Mouse (Mus musculus) embryo, embryonic 11 days (tissue): ENCODE results near the gene Ngf.

Experiments used
- DNase-seq: peaks from one replicate; pipeline ENCODE4 v3.0.0-alpha.2; 2015

The Ngf gene

DNA sequence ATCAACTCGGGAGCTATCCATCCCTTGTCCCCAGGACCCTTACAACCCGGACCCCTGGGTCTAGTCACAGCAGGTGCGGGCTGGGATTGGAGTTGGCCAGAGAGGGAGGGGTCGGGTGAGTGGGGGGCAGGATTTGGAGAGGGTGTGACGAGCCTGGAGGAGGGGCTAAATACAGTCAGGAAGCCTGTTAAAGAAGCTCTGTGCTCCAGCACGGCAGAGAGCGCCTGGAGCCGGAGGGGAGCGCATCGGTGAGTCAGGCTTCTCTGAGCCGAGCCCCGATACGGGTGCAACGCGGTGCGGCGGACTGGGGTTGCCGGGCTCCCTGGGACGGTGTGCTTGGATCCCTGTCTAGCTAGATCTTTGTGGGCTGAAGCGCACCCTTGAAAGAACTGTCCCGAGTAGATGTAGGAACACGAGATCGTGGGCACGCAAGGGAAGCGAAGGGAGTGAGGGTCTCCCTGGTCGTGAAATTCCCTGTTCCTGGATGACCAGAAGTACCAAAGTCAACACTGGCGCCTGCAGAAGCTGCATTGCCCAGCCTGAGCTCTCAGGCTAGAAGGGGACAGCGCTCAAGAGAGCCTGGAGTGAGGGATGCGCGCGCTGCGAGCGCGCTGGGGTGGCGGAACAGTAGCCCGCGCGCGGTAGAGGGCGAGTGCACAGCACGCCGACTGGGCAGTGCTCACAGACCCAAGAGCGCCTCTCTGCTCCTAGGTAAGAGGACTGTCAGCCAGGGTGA, at the start of gene Ngf:
TSS of gene Ngf (plus strand) at position 207 of the 736 bp plus-strand sequence.
- peak; percentile 65 for DNase-seq

- DNase-seq = no peak
These were observed 24.2 kb upstream of the Ngf start for GRCm38 (mm10) chr3:102445567-102445966.

- DNase-seq = no peak
These were observed 23.0 kb upstream of the Ngf start for GRCm38 (mm10) chr3:102446691-102447090.

- no peak for DNase-seq
These were observed 15.2 kb upstream of the Ngf start for GRCm38 (mm10) chr3:102454566-102454965.

- DNase-seq = no peak
These were observed 9.2 kb upstream of the Ngf start for GRCm38 (mm10) chr3:102460528-102460927.

DNA sequence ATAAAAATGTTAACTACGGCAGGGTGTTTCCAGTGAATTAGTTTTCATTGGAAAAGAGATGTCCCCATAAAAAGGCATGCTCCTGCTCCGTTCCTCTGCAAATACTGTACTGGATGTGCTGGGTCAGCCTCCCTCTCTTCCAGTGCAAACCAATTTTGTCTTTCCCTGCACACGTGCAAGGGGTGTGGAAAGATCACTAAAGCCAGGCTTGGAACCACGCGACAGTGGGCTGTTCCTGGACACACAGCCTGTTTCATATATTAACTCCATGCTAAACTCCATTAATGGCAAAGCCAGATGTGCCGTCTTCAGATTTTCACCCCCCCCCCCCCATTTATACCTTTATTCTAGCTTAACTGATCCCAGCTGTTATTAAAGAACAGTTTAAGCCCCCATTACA, 8.7 kb upstream of the Ngf start:
- no peak for DNase-seq

- DNase-seq = no peak
These were observed 6.9 kb upstream of the Ngf start for GRCm38 (mm10) chr3:102462703-102463336.

DNA sequence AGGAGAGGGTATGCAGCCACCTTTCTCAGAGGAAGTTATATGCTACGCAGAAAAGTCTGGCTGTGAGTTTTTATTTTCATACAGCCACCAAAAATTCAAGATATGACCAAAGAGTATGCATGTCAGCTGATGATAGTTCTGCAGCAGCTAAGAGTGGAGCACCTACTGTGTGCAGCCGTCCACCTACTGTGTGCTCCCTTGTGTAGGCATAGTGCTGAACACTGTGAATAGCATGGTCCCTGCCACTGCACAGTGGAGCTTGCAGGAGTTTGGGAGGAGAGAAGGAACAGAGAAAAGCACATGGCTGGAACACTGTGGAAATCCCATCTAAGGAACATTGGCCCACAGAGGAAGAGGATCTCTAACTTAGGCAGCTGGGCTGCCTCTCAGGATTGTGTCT, 6.4 kb upstream of the Ngf start:
- DNase-seq = no peak

DNA sequence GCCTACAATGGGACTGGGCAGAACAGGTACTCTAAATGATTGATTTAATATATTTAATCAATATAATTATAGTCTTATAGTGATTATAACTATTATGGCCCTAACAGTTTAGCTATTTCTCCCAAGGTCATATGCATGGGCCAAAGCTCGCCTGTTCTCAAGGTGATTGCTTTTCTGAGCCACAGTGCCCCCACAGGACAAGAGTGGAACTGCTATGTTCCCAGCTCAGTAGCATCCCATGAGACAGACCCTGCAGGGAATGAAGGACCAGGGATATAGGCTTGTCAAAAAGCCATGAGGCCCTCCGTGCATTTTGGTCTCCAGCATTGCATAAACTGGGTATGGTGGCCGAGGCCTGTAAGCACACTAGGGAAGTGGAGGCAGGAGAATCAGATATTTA, 3.1 kb upstream of the Ngf start:
- peak; percentile 72 for DNase-seq

DNA sequence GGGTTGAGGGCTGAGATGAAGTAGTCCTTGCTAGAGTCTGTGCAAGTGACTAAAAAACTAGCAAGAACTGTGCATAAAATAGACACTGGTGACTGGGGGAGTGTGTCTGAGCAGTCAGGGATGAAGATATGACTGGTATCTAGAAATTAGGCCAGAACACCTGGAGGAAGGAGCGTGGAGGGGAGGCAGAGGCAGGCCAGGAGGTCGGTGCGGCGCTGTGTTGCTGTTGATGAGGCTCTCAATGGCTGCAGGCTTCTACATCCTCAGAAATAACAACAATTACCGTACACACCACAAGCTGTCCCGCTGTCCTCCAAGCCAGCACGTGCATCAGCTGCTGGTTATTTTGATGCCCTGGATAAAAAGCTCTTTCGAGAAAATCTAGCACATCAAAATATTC, 2.6 kb upstream of the Ngf start:
- no peak for DNase-seq

DNA sequence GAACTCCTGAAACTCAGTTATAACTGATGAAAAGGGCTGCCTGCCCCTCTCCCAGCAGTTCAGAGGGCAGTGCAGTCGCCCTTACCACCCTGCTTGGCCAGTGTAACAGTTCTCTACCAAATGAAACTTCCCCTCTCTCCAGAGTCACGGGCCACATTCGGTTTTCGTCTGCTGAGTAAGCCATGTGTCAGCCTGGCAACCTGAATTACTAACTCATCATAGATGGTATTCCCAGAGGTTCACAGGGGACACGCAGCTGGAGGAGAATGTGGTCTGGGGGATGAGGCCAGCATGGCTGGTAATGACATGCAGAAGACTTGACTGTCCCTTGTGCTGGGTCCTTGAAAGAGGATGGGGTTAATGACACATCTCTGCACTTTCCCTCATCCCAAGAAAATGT, 1.5 kb downstream of the Ngf start:
- no peak for DNase-seq

- DNase-seq = no peak
These were observed 2.1 kb downstream of the Ngf start for GRCm38 (mm10) chr3:102471799-102472198.

- DNase-seq = no peak
These were observed 4.8 kb downstream of the Ngf start for GRCm38 (mm10) chr3:102474275-102475155.

DNA sequence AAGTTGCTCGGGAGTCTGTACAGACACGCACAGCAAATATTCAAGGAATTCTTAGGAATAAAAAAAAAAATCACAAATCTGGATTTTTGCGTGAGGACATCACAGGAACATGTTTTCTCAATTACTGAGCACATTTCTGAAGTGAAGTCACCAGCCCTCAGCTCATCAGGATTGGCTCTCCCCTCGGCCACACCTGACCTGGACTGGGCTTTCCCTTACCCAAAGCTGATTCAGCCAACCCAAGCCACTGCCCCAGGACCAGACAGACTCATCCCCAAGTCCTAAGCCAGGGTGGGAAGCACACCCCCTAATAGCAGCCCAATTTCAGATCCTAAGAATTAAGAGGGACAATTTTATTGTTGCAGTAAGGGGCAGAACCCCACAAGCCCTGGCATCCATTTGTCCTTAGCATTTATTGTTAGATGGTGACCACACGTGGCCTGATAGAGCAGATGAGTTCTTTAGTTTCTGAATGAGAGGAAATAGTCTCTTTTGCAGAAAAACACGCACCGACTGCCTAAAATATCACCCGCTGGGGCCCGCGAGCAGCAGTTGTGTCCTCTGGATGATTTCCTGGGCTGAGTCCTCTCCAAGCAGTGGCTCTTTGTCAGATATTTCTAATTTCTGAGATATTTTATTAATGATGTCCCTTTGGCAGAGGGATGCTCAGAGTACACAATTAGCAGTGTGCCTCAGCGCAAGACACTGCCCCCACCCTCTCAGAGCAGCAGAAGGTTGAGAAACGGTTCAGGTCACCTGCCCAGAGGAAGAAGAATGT, 8.4 kb downstream of the Ngf start:
- DNase-seq = no peak

DNA sequence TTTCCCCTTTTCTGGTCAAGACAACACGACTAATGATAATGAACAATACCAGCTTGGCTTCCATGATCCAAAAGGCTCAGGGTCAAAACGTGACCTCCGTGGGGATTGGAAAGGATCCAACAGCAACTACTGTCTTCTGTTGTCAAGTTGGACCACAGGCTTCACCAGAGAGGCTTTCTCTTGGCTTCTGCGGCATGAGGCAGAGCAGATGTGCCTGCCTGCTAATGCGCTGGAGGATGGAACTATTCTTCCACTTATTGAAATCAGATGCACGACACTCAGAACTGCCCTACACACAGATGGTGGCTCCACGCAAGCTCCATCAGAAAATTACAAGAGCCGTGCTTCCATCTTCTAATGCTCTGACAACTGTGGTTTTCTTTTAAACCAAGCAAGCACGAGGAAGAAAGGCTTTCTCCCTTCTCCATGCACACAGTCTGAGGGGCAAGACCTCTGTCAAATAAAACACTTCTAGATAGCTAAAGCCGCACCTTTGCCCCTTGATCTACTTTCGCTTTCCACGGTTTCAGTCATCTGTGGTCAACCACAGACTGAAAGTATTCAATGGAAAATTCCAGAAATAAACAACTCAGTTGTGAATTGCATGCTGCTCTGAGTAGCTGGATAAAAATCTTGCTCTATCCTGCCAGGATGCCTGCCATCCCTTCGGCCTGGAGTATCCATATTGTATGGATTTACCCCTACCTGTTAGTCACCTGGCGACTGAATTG, 20.8 kb downstream of the Ngf start:
- no peak for DNase-seq

GRCm38 (mm10) chr3:102498113-102498512, 28.4 kb downstream of the Ngf start:
- no peak for DNase-seq

DNA sequence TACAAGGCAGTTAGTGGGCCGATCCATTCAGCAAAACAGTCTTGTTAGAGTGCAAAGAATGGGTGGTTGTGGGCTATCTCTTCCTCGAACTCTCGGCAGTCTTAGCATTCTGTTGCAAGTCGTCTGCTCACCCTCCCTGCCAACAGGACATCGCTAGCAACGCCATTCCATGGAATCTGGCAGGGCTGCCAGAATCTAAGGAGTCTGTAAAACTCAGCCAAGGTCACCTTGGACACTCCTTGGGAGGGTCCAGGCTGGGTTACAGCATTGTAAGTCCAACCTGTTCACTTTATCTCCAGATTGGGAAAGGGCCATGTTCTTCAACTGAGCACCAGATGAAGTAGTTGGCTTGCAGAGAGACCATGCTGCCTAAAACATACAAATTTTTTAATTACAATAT, 29.2 kb downstream of the Ngf start:
- no peak for DNase-seq

GRCm38 (mm10) chr3:102500031-102500430, 30.3 kb downstream of the Ngf start:
- no peak for DNase-seq

DNA sequence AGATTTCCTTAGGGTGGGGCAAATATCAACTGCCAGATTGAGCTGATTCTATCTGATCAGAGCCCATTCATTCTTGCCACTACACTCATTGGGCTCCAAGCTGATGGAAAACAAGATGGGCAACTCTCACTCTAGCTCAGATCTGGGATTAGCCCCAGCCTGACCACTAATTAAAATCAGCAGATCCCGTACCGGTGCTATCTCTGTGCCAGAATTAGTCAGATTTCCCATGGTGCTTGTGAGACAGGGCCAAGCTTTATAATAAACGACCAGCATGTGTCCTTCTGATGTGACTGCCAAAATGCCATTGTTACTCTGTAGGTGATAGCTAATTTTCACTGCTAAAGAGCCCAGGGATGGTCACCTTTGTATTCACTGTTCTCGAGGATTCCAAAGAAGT, 31.5 kb downstream of the Ngf start:
- DNase-seq = no peak

DNA sequence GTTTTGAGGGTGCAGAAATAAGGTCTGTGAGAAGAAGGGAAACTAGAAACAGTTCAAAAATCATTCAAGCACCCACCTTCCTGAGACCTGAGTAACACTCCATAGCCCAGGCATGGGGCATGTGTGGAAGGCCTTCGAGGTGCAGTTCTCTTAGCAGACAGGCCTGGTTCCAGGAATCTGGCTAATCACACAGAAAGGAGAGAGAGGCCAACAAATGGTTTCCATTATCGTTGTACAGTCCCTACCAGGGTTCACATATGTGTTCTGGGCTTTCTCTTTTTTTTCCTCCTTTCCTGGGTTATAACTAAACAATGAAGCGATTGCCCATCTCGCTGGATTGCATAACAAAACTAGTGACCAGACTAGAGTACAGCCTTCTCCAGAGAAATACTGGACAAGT, 35.4 kb downstream of the Ngf start:
- no peak for DNase-seq

GRCm38 (mm10) chr3:102506061-102506460, 36.3 kb downstream of the Ngf start:
- no peak for DNase-seq

GRCm38 (mm10) chr3:102507666-102508260, 38.0 kb downstream of the Ngf start:
- DNase-seq = no peak
